Mouse (Mus musculus): ENCODE data around the gene Adgrg5. TPM values are rescaled to one million over a fixed set of nuclear protein-coding genes. Genes with fewer than 3 reads are reported as not detected.

Gene Adgrg5
- not detected for total RNA-seq (2021)
- long read RNA-seq, experiment 1: 0 reads
- long read RNA-seq, experiment 2: 0 reads

GRCm38 (mm10) chr8:94923405-94923804 is at the start of gene Adgrg5:
Gene Adgrg5, plus strand, starts transcription at chr8:94923694.
- no peak for DNase-seq (ENCODE audit: low spot score)

DNA sequence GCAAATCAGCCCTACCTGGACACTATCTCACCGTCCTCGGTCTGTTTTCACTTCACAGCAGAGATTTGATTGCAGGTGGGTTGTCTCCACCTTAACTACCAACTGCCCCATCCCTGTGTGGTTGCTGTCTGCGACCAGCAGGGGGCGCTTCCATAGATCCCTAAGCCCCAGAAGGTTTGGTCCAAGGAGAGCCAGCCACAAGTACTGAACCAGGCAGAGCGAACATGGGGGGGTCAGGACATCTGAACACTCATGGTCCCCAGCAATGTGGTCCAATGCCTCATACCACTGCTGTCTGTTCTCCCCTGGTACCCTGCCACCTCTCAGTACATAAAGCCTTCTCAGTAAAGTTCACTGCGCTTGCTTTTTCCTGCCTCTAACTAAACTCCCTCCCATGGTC is 49.1 kb upstream of the Adgrg5 start:
- DNase-seq (ENCODE audit: low spot score): peak; percentile 75

- no peak for DNase-seq (ENCODE audit: low spot score)
These were observed 48.2 kb upstream of the Adgrg5 start for GRCm38 (mm10) chr8:94875096-94875870.

DNA sequence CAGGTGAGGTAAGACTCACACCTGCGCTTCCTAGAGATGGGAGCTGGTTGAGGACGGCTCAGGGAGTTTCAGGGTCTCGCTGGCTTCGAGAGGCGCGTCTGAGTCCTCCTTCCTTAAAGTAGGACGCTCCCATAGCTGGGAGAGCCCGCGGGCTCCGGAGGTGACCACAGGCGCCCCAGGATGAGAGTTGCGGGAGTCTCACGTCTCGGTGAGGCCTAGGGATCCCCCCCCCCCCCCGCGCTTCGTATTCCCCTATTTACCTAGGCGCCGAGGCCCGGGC is 47.7 kb upstream of the Adgrg5 start:
- no peak for DNase-seq (ENCODE audit: low spot score)

DNA sequence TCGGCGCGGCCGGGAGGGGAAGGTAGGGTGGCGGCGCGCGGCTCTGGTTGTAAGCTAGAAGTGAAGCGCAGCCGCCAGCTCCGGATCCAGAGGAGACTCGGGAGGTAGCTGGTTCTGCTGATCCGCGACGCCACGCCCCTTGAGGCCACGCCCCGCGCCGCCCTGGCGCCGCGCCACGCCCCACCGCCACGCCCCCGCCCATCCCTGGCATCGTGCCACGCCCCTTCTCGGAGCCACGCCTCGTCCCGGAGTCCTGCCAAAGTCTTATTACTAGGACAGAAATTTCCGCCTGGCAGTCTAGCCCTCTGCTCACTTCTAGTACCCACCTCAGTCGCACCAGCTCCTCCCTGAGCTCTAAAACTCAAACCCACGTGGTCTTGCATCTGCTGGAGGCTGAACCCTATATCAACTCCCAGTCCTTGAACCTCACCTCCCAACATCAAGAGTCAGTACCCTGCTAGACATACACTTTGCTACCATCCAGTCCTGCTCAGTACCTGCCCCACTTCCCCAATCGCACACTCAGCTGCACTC is 47.2 kb upstream of the Adgrg5 start, which contains the start of gene Dok4:
TSS of gene Dok4 (minus strand) at position 134 of the 534 bp plus-strand sequence.
- peak; percentile 84 for DNase-seq (ENCODE audit: low spot score)

DNA sequence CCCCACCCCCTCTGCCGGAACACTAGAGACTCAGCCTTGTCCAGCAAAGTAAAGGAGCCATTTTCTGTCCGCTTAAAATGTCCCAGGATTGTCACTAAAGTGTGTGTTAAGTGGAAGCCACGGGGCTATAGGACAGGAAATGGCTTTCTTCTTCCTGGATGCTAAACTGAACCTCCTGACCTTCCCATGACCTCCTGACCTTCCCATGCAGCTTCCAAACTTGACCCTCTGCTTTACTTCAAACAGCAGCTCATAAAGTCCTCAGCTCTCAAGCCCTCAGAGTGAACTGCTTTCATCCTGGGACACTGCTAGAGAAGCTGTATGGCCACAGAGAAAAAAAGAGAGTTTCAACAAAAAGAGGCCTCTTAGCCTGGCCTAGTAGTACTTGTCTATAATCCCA is 46.7 kb upstream of the Adgrg5 start:
- DNase-seq (ENCODE audit: low spot score): no peak

DNA sequence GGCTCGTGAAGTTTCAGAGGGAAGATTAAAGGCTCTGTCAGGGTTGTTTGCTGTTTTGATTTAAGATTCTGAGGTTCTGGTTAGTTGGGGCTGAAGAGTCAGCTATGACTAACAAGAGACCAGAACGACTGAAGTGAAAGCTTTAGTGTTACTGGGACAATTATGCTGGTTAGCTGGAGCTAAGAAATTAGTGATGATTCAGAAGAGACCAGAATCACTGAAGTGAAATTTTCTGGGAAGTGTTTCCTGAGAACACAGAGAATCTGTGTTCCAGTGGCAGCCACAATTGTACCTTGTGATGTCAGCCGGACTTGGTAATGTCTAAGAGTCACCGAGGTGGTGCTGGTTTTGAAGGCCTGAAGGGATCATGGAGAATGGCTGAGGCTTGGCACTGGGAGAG is 42.8 kb upstream of the Adgrg5 start:
- DNase-seq (ENCODE audit: low spot score): no peak

DNA sequence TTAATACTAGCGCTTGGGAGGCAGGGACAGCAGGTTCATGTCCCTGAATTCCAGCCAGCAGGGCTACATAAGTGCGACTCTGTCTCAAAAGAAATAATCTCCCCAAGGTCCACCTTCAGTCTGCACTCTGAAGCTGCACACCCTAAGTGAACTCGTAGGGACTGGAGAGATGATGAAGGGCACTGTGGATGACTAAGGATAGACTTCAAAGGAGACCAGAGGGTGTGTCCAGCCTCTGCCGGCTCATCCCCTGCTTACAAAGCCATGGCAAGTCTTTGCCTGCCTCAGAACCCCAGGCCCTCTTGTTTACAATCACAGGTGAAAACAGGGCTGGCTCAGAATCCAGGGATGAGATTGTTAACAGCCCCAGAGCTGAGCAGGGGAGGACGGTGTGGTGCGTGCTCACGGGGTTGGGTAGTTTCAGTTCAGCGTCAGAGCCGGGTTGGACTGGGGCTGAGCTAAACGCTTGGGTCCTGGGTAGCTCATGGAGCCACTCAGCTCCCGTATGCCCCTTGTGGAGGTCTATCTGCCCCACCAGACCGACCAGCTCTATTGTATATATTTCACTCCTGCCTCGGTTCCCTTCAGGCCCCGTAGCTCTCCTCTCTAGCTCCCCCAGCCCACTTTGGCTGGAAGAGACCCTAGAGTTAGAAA is 35.0 kb upstream of the Adgrg5 start:
- no peak for DNase-seq (ENCODE audit: low spot score)

DNA sequence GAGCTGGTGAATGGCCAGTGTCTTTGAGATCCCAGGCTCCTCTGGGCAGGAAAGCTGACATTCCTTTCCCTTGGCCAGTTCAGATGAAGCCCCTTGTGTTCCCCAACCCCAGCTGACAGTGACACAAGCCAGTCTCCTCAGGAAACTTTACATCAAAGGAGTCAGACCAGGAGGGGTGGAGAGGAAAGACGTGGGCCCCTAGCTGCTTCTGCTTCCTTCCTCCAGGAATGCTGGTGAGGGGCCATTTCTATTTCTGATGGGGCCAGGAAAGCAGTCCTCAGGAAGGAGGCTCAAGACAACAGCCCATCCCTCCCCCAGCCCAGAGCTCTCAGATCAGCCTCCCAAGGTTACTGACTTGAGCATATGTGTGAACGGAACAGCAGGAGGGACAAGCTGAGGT is 30.6 kb upstream of the Adgrg5 start:
- no peak for DNase-seq (ENCODE audit: low spot score)

DNA sequence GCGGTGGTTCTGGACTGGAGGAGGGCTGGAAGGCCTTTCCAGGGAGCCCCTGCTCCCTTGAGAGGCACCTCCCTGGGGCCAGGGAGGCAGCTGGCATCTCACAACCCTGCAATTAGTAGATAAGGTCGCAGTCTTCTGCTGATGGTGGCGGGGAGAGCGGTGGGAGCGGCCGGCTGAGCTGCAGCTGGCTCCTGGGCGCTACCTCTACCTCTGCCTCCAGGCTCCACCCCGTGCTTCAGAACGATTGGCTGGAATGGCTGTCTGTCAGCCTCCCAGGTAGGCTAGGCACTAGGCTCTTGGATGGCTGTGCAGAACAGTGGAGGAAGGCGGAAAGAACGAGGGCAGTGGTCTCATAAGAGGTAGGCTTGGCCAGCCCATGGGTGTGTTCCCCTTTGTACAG is 24.2 kb upstream of the Adgrg5 start:
- no peak for DNase-seq (ENCODE audit: low spot score)

DNA sequence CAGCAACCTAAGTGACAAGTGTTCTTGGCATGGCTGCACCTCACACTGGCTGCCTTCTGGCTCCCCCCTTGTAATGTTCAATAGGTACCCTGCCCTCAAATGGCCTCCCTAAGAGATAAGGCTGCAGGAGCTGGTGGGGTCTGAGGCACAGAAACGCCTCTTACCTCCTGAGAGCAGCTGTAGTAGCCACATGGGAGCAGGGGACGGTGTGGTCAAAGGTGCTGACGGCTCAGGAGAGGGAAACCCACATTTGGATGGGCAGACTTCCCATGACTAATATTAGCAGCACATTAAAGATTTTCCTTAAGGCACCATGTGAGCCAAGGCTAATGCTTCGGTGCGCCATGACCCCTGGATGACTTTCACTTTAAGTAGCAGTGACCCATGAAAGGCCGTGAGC is 22.9 kb upstream of the Adgrg5 start:
- peak; percentile 42 for DNase-seq (ENCODE audit: low spot score)

DNA sequence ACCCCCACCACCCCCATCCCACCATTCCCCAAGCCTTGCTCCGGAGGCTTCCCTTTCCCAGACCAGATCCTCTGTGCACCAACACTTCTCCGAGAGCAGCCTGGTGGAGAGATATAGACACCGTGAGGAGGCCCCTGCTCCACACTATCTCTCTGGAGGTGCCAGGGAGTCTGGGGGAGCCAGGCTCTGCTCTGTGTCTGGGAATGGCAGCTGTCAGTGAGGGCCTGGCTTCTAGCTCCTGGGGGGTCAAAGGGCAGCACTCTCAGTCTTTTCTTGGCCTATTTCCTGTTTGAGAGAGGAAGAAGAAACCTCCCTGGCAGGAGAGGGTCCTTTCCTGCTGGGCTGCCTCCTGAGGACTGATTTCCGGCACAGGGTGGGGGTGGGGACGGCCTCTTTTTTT is 22.5 kb upstream of the Adgrg5 start:
- DNase-seq (ENCODE audit: low spot score): no peak

DNA sequence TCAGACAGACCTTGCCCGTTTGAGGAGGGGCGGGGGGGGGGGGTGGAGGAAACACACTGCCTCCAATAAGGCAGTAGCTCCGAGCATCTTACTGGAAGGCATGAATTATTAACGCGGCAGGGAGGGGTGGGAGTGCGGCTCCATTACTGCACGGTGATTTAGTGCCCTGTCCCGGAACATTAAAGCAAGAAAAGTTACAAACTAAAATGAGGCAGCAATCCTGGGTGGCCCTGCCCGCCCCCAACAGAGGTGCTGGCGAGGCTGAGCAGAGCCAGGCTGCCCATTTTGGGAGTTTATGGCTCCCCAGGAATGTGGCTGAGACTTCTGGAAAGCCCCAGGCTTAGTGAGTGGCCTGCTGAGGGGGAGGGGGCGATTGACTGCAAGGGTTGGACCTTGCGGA is 19.8 kb upstream of the Adgrg5 start:
- DNase-seq (ENCODE audit: low spot score): no peak

- DNase-seq (ENCODE audit: low spot score): peak; percentile 81
These were observed 18.9 kb upstream of the Adgrg5 start for GRCm38 (mm10) chr8:94904450-94905175.

GRCm38 (mm10) chr8:94907591-94908300 is 15.7 kb upstream of the Adgrg5 start:
- no peak for DNase-seq (ENCODE audit: low spot score)

DNA sequence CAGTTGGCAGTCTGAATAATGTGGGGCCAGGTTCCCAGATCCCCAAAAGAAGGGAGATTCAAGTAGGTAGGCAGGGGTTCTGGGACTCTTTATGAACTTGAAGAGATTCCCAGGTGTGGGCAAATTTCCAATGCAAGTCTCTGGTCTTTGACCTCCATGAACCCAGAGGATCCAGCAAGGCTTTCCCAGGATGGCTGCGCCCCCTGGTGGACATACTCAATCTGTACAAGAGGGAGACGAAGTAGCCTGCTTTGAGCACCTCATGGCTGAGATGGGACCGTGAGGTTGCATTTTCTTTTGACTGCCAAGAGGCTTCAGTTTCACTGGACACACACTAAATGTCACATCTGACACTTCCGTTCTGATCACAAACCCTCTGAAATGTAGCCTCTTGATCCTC is 14.6 kb upstream of the Adgrg5 start:
- peak; percentile 88 for DNase-seq (ENCODE audit: low spot score)

DNA sequence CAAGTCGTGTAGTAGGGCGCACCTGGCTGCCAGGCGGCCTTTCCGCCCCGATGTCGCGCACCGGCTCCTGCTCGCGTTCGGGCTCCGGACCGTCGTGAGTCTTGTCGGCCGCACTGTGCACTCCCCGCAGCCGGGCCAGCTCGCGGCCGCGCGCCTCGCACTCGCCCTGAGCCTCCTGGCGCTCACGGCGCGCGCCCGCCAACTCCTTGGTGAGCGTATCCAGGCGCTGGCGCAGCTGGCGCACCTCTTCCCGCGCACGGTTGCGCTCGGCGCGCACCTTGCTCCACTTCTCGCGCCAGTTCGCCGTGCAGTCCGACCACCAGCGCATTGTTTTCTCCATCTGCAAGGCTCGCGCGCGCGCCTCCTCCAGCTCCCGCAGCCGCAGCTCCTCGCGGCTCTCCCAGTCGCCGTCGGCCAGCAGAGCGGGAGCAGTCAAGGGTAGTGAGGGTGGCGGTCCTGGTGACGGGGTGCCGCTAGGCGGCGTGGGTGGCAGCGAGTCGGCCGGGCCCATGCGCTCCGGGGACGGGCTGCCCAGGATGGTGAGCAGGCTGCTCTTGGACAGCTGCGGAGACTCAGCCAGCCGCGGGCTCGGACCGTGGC is 10.3 kb upstream of the Adgrg5 start:
- peak; percentile 56 for DNase-seq (ENCODE audit: low spot score)

- DNase-seq (ENCODE audit: low spot score): no peak
These were observed 9.2 kb upstream of the Adgrg5 start for GRCm38 (mm10) chr8:94914256-94914655.

GRCm38 (mm10) chr8:94914701-94915101 is 8.8 kb upstream of the Adgrg5 start:
- peak; percentile 77 for DNase-seq (ENCODE audit: low spot score)

DNA sequence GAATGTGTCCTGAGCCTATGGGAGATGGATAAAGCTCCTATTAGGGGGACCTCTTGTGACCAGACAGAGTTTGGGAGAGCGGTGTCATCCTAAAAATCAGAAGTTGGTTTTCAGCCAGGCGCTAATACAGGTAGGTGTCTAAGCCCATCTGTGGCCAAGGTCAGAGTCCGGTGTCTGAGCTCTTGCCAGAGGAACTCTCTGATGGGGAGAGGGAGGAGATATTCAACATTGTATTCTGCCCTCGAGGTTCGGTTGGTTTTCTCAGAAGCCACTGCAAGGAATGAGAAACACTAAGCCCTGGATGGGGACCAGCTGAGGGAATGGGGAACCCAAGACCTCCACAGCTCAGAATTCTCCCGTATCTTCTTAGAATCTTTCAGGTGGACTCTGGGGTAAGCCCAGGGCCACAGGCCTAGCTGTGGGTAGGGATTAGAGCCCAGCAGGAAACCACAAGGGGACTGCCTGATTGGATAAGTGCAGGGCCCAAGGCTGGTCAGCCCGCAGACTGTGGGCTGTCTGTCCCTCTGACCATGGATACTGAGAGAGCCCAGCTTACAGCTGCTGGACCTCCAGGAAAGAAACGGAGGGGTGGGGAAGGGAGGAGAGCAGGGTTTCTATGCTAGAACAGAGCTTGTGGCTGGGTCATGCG is 7.1 kb upstream of the Adgrg5 start:
- no peak for DNase-seq (ENCODE audit: low spot score)

GRCm38 (mm10) chr8:94916960-94917324 is 6.6 kb upstream of the Adgrg5 start:
- no peak for DNase-seq (ENCODE audit: low spot score)
